Mouse (Mus musculus) hindbrain, postnatal 0 days (tissue): ENCODE measurements at regions not wholly inside any gene's neighbourhood (a gene's known extent, or its start where the extent isn't known, plus 50 kb on each side); places are given as distances from the start of the nearest gene placed in this dataset.

Source experiments
- ATAC-seq: fragments of 200-750 bp; cut with Nextera tagmentation; 2 replicates; pipeline ENCODE4 v1.8.0; 2017; ENCODE audit warnings: mild to moderate bottlenecking, moderate TSS enrichment, moderate library complexity
- DNase-seq: peaks from one replicate; pipeline ENCODE4 v3.0.0-alpha.2; 2015; ENCODE audit warnings: low spot score
- H3K27ac ChIP-seq: fragments of 300-500 bp; sonication (generic); 2 replicates; pipeline ENCODE4 v1.5.1; 2014; ENCODE audit warnings: mild to moderate bottlenecking
- H3K27me3 ChIP-seq: fragments of 300-500 bp; sonication (generic); 2 replicates; pipeline ENCODE4 v1.6.1; 2014; ENCODE audit warnings: low read length, mixed read lengths; ENCODE audit not compliant: insufficient read depth
- H3K36me3 ChIP-seq: fragments of 300-500 bp; sonication (generic); 2 replicates; pipeline ENCODE4 v1.6.1; 2014; ENCODE audit warnings: low read length, mixed read lengths; ENCODE audit not compliant: insufficient read depth
- H3K4me1 ChIP-seq: fragments of 300-500 bp; sonication (generic); 2 replicates; pipeline ENCODE4 v1.6.1; 2014; ENCODE audit warnings: antibody characterized with exemption, low read length, mixed read lengths; ENCODE audit not compliant: insufficient read depth
- H3K4me2 ChIP-seq: fragments of 300-500 bp; sonication (generic); 2 replicates; pipeline ENCODE4 v1.6.1; 2014; ENCODE audit warnings: low read depth, mild to moderate bottlenecking, low read length, moderate library complexity, mixed read lengths
- H3K4me3 ChIP-seq: fragments of 300-500 bp; sonication (generic); 2 replicates; pipeline ENCODE4 v1.5.1; 2014; ENCODE audit warnings: low read length
- H3K9ac ChIP-seq: fragments of 300-500 bp; sonication (generic); replicated peaks from 2 replicates; pipeline ENCODE4 v1.6.1; 2014; ENCODE audit warnings: mild to moderate bottlenecking, low read length, moderate library complexity, mixed read lengths
- H3K9me3 ChIP-seq: fragments of 300-500 bp; sonication (generic); 2 replicates; pipeline ENCODE4 v1.6.1; 2016; ENCODE audit warnings: low read length, mixed read lengths
- CTCF ChIP-seq: IDR thresholded peaks from 2 replicates; pipeline ENCODE4 v1.5.1; 2016; ENCODE audit warnings: antibody characterized with exemption, control low read depth, low read depth
- whole genome bisulfite sequencing: fragments of 180-500 bp; shearing (Covaris S2); extraction: QIAGEN DNeasy Blood & Tissue Kit; methylation state at CpG from one replicate; pipeline ENCODE4 v1.1.7; 2014; 5-methylcytosine and 5-hydroxymethylcytosine counted together

DNA sequence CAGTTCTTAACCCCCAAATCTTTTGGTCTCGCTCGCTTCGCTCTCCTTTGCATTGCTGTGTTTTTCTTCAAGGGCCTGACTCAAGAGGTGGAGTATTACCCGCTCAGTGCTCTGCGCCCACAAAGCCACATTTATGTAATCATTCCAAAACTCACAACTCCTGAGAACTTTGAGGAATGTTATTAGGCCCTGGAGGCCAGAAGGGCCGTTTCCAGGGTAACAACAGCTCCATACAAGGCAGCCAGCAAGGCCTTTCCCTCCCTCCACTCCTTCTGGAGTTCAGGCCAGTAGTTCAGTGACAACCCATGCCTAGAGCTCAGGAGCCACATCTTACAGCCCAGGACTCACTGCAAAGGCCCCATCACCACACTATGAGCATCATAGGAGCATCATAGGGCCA, 365.1 kb downstream of the Bcor start:
- no peak for DNase-seq
- WGBS, result 73% methylated on average over 6 of the region's 6 CpGs
- Histone ChIP-seq H3K9ac (no peak overlapping the region), H3K27me3 (no peaks in the 10 kb centered on the region), H3K36me3 (no peaks in the 10 kb centered on the region), H3K4me3 (no peak overlapping the region), H3K4me2 (no peak overlapping the region), H3K4me1 (no peaks in the 10 kb centered on the region), H3K27ac (no peak overlapping the region), H3K9me3 (no peaks in the 10 kb centered on the region)
- TF ChIP-seq CTCF, result no peak
- ATAC-seq, result no peak

GRCm38 (mm10) chrX:11797870-11798269, 362.3 kb downstream of the Bcor start:
- Histone ChIP-seq H3K27me3 (no peaks in the 10 kb centered on the region), H3K9me3 (no peaks in the 10 kb centered on the region), H3K4me3 (no peak overlapping the region), H3K9ac (no peak overlapping the region), H3K4me2 (no peak overlapping the region), H3K4me1 (no peaks in the 10 kb centered on the region), H3K36me3 (no peaks in the 10 kb centered on the region), H3K27ac (no peak overlapping the region; the same call in 1 of the 2 replicates)
- DNase-seq, result peak; percentile 70
- peak; percentile 51; the same call in 1 of the 2 replicates for ATAC-seq
- TF ChIP-seq CTCF, result peak; percentile 39
- WGBS, result 20% methylated on average over 11 of the region's 11 CpGs

GRCm38 (mm10) chrX:11798326-11798725, 361.8 kb downstream of the Bcor start:
- DNase-seq (no peak), ATAC-seq (no peak)
- Histone ChIP-seq H3K9me3 (no peaks in the 10 kb centered on the region), H3K27me3 (no peaks in the 10 kb centered on the region), H3K4me3 (no peak overlapping the region), H3K4me1 (no peaks in the 10 kb centered on the region), H3K27ac (no peak overlapping the region), H3K36me3 (no peaks in the 10 kb centered on the region), H3K4me2 (no peak overlapping the region), H3K9ac (no peak overlapping the region)
- TF ChIP-seq CTCF, result no peak
- WGBS, result 30% methylated on average over 3 of the region's 3 CpGs

- no peak for TF ChIP-seq CTCF
- H3K4me3 ChIP-seq, result no peak overlapping the region
- DNase-seq (peak; percentile 72), ATAC-seq (peak; percentile 79)
- H3K9ac ChIP-seq, result no peak overlapping the region
- WGBS, result 44% methylated on average over 16 of the region's 16 CpGs
- peak overlapping the region; percentile 34; the same call in 1 of the 2 replicates for H3K27ac ChIP-seq
- H3K9me3 ChIP-seq, result no peaks in the 10 kb centered on the region
- no peaks in the 10 kb centered on the region for H3K36me3 ChIP-seq
- no peaks in the 10 kb centered on the region for H3K4me1 ChIP-seq
- 0 out of 2 replicates have a peak, but pooled peaks cover 4% of the 10 kb centered on the region for H3K27me3 ChIP-seq
- H3K4me2 ChIP-seq, result no peak overlapping the region
These were observed 359.7 kb downstream of the Bcor start for GRCm38 (mm10) chrX:11800400-11800941.

DNA sequence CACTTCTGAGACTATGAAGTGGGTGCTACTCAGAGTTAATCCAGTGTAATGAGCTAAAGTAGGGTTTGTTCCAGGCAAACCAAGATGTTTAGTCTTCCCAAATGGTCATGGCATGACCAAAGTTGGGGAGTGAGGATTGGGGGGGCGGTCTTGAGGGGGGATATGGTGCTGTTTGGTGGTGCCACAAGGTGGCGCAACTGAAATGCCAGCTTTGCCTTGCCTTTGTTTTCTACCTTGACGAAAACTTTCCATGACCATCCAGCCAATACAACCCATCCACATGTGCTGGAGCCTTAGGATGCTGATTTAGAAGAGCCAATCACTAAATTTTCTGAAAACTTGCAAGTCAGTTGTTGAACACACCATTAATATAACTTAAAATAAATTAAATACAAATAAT, 358.9 kb downstream of the Bcor start:
- 51% methylated on average over 3 of the region's 3 CpGs for whole genome bisulfite sequencing
- no peaks in the 10 kb centered on the region for H3K4me1 ChIP-seq
- ATAC-seq, result no peak
- no peak overlapping the region for H3K9ac ChIP-seq
- H3K4me3 ChIP-seq, result no peak overlapping the region
- H3K4me2 ChIP-seq, result no peak overlapping the region
- 0 out of 2 replicates have a peak, but pooled peaks cover 4% of the 10 kb centered on the region for H3K27me3 ChIP-seq
- H3K9me3 ChIP-seq, result no peaks in the 10 kb centered on the region
- TF ChIP-seq CTCF, result peak; percentile 50
- no peak for DNase-seq
- no peaks in the 10 kb centered on the region for H3K36me3 ChIP-seq
- H3K27ac ChIP-seq, result no peak overlapping the region

- DNase-seq (no peak), ATAC-seq (no peak)
- Histone ChIP-seq H3K4me3 (no peak overlapping the region), H3K36me3 (no peaks in the 10 kb centered on the region), H3K9me3 (no peaks in the 10 kb centered on the region), H3K9ac (no peak overlapping the region), H3K4me1 (no peaks in the 10 kb centered on the region), H3K27me3 (0 out of 2 replicates have a peak, but pooled peaks cover 4% of the 10 kb centered on the region), H3K4me2 (no peak overlapping the region), H3K27ac (no peak overlapping the region)
- TF ChIP-seq CTCF, result no peak
- 49% methylated on average over 12 of the region's 12 CpGs for WGBS
These were observed 358.5 kb downstream of the Bcor start for GRCm38 (mm10) chrX:11801621-11802020.

GRCm38 (mm10) chrX:11802074-11802899, 357.9 kb downstream of the Bcor start:
- ATAC-seq (peak; percentile 66), DNase-seq (peak; percentile 73)
- no peak for TF ChIP-seq CTCF
- H3K36me3 ChIP-seq, result no peaks in the 10 kb centered on the region
- WGBS, result 41% methylated on average over 8 of the region's 8 CpGs
- no peak overlapping the region for H3K4me3 ChIP-seq
- no peaks in the 10 kb centered on the region for H3K4me1 ChIP-seq
- no peak overlapping the region for H3K27ac ChIP-seq
- H3K27me3 ChIP-seq, result 0 out of 2 replicates have a peak, but pooled peaks cover 4% of the 10 kb centered on the region
- H3K9me3 ChIP-seq, result no peaks in the 10 kb centered on the region
- no peak overlapping the region for H3K9ac ChIP-seq
- no peak overlapping the region for H3K4me2 ChIP-seq
